Mouse (Mus musculus) right cerebral cortex, postnatal 10 days (tissue): ENCODE results near the gene Cnpy2.
"Not testable (repeated sequence)": the region's sequence is repeated elsewhere in the genome, so short reads cannot be mapped to it uniquely, and the experiment has no call there.

Experiments
- DNase-seq, 2 experiments: peaks; one replicate each; pipeline ENCODE4 v3.0.0; 2021; ENCODE audit warnings: low spot score in 2 of 2

The Cnpy2 gene

DNA sequence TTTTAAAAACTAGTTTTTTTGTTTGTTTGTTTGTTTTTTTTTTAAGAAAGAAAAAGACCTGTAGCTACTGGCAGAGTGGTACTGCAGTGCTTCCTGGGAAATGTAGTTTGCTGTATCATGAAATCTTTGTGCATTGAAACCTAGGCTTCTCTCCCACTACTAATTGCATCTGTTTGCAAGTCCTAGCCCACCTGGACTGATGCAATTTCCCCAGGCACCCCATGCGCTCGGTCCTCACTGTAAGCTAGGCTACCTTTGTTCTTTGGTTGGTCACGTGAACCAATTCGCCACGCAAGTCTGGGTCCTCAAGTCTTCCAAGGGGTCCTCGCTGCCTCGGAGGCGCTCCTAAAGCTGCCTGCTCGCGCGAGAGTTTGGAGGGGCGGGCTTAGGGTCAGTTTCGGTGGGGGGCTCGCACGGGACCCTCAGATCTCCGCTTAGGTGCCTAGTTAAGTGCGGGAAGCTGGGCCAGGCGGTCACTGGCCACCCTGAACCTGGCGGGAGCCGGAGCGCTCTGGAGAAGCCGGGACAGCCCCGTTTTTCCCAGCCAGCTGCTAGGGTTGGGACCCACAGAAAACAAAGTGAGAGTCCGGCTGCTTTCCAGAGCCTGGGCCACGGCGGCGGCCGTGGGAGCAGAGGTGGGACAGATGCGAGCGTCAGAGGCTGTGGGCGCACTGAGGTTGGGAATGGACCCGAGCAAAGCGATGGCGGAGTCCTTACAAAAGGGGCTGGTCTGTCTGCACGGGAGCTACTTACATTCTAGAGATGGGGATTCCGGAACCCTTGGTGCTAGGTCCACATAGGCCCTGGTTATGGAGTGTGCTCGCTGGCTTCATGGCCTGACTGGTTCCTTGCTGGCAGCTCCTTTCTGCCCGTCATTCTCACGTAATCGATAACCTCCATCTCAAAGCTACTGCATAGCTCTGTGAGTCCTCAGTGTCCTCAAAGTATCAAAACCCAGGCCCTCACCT lies at the start of gene Cnpy2:
Cnpy2 (plus strand) TSS at position 319 of the 968 bp plus-strand sequence.
- DNase-seq: peak; percentile 93 to 94

DNA sequence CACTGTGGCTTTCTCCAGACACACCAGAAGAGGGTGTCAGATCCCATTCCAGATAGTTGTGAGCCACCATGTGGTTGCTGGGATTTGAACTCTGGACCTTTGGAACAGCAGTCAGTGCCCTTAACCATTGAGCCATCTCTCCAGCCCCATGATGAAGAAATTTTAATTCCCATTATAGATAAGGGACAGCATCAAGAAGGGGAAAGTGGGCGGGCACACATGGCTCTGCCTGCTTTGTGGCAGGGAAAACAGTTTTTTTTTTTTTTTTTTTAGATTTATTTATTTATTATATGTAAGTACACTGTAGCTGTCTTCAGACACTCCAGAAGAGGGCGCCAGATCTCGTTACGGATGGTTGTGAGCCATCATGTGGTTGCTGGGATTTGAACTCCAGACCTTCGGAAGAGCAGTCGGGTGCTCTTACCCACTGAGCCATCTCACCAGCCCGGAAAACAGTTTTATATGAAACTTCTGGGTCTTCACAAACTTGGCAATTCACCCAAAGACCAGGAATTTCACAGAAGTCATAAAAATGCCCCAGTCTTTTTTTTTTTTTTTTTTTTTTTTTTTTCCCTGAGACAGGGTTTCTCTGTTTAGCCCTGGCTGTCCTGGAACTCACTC lies 49.3 kb upstream of the Cnpy2 start:
- not testable (repeated sequence) for DNase-seq

DNA sequence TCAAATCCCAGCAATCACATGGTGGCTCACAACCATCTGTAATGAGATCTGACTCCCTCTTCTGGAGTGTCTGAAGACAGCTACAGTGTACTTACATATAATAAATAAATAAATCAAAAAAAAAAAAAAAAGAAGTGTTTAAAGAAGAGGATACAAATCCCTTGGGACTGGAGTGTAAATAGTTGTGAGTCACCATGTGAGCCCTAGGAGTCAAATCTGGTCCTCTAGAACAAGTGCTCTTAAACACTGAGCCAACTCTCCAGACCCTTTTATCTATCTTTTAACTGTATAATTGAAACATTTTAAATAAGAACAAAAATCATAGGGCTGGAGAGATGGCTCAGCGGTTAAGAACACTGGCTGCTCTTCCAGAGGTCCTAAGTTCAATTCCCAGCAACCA lies 46.9 kb upstream of the Cnpy2 start:
- DNase-seq: not testable (repeated sequence)

DNA sequence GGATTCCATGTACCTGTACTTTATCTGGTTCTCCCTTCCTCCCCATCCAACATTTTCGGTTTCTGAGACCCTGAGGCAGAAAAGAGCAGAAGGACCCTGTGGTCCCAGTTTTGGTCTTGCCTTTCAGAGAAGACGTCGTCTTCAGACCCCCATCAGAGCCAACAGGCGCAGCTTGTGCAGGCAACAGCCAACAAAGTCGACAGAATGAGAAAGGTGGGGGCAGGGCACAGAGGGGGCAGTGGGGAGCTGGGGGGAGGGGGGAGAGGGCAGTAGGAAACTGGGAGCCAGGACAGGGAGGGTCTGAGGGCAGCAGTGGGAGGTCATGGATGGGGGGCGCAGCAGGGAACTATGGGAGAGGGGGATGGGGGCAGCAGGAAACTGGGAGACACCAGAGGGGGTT lies 44.1 kb upstream of the Cnpy2 start:
- no peak for DNase-seq

DNA sequence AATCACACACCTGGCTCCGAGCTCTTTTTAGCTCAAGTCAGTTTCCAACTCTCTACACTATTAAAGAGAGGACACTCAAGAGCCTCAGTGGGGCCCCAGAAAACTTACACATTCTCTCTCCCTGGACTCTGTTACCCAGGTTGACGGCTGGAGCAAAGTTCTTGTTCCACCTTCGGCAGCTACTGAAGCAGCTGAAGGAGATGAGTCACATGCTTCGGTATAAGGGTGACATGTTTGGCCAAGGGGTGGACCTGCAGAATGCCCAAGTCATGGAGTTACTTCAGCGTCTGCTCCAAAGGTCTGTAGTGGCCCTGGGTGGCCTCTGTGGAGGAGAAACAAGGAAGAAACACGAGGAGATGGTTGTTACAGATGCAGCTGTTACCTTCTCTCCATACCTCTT lies 41.3 kb upstream of the Cnpy2 start:
- no peak for DNase-seq

DNA sequence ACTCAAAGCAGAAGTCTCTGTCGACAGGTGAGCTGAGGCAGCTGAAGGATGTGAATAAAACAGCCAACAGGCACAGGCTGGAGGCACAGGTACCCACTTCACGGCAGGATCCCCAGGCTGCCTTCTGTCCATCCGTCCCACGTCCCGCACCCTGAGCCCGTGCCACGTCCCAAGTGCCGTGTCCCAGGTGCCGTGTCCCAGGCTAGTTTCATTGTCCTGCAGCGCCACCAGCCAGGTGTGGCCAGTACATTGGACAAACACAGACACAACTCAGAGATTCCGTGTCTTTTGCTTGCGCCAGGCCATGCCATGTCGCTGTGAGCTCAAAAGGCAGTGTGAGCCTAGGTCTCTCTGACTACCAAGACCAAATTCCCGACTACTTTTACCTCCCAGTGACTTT lies 40.6 kb upstream of the Cnpy2 start:
- no peak for DNase-seq

DNA sequence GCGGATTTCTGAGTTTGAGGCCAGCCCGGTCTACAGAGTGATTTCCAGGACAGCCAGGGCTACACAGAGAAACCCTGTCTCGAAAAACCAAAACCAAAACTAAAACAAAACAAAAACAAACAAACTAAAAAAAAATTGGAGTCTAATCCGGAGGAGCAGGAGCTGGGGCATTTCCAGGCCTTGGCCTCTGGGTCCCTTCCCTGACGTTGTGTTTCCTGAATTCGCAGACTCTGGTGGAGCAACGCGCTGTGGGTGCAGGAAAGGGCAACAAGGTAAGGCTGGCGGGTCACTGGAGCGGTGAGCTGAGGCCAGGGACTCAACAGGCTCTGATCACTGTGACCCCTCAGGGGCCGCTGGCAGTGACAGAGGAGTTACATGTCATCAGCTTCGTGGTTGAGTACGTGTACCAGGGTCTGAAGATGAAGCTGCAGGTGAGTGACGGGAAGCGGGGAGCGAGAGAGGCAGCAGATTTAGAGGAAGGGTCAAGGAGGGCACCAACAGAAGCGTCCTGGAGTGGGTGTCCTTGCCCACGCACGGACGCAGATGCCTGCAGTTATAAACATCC lies 39.3 kb upstream of the Cnpy2 start:
- no peak for DNase-seq

DNA sequence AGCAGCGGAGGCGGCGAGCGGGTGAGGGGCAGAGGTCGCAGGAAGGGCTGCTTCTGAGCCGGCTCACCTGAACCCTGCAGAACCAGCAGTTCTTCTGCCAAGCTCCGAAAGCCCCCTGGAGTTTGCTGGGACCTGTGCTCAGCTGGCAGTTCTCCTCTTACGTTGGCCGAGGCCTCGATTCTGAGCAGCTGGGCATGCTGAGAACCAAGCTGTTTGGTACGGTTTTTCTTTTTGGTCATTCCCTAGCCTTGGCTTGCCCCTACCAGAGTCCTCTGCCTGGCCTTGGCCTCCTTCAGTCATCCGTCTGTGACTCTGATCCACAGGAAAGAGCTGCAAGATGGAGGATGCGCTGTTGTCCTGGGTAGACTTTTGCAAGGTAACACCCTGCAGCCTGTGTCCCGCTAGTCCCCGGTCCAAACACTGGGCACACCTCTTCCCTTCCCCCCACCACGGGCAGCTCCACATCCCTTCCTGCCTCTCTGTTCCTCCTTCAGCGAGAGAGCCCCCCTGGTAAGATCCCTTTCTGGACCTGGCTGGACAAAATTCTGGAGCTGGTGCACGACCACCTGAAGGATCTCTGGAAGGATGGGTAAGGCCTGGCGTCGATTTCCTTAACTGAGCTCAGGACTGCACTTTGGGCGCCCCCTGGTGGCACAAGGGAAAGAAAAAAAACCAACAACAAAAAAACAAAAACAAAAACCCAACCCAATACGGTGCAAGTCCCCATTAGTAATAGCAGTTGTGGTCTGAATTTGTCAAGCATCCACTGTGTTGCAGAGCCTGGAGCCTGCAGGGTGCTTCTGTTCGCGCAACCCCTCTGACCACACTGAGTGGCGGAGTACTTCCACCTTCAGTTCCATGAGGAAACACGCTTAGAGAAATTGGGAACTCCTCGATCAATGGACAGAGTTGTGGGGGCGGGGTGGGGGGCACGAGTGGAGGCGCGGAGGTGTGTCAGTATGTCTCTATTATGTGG lies 38.4 kb upstream of the Cnpy2 start:
- peak; percentile 59 to 75 for DNase-seq

DNA sequence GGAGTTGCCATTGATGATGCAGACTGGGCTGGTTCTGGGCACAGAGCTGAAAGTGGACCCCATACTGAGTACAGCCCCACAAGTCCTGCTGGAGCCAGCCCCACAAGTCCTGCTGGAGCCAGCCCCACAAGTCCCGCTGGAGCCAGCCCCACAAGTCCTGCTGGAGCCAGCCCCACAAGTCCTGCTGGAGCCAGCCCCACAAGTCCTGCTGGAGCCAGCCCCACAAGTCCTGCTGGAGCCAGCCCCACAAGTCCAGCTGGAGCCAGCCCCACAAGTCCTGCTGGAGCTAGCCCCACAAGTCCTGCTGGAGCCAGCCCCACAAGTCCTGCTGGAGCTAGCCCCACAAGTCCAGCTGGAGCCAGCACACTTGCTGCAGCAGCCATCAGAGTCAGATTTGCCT lies 31.7 kb upstream of the Cnpy2 start:
- DNase-seq: not testable (repeated sequence)

DNA sequence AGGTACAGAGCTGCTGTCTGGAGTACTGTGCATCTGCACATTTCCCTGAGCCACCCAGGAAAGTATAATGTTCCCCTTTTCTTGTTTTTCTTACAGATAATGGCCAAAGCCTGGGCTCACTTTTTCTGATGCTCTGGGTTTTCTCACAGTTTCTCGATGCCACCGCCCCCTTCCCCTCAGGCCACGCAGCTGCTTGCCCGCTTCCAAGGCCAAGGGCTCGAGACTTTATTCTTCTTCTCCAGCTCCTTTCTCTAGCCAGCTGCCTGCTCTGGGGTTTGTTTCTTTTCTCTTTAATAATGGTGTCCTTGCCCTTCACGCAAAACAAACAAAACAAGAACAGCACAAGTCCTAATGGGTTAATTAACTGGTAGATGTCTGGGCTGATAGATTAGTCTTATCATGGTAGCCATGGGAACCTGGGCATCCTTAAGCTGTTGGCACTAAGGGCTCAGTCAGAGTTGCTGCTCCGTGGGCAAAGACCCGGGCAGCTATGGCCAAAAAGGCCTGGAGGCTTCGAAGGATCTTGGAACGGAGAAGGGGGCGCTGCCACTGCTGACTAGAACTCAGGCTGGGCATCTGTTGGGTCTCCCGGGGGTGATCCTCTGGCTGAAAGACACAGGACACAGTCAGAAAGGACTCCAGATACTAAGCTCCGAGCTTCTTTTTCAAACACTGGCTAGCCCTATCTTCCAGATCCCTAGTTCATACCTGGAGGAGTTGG lies 25.7 kb upstream of the Cnpy2 start:
- DNase-seq: no peak

DNA sequence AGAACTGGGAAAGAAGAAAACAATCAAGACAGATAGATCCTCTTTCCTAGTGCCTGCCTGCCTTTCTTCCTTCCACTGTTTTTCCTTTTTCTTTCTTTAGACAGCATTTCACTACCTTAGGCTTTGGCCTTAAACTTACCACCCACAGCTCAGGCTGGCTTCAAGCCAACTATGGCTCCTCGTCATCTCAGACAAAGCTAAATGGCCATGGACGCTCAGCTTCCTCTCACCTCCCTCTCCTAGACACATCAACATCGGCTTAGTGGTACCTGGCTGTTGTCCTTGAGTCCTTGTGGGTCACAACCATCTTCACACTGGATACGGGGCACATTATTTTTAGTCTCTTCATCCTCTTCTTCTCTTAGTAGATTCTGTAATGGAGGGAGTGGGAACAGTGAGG lies 25.0 kb upstream of the Cnpy2 start:
- no peak for DNase-seq

DNA sequence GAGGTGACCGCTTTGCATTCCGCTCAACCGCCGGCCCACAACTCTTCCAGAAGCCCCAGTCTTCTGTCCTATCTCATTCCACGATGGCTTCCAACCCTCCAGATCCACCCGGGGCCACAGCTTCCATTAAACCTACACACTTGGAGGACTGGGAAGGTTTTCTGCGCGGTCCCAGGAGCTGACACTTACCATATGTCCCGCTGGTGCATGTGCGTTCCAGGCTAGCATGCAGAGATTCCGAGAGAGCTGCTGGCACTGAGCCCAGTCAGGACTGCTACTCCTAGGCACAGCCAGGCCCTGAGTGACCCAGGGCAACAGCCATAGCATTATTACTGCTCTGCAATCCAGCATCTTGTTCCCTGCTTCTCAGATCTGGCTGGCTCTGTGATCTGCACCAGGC lies 24.6 kb upstream of the Cnpy2 start:
- no peak for DNase-seq

DNA sequence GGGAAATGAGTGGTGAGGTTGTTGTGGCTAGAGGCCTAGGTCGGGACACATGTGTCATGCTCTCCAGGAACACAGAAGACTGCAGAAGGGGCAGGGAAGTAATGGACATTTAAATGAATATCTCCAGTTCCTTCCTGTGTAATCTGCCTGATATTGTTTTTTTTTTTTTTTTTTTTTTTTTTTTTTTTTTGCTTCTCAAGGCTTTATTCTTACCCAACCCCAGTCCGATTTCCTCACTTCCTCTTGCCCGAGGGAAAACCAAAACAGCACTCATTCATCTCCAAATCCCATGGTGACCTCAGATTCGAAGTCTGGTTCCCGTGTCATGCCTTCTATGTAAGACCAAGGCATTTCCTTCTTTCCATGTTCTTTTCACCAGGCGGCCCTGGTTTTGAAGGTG lies 24.0 kb upstream of the Cnpy2 start:
- no peak for DNase-seq

DNA sequence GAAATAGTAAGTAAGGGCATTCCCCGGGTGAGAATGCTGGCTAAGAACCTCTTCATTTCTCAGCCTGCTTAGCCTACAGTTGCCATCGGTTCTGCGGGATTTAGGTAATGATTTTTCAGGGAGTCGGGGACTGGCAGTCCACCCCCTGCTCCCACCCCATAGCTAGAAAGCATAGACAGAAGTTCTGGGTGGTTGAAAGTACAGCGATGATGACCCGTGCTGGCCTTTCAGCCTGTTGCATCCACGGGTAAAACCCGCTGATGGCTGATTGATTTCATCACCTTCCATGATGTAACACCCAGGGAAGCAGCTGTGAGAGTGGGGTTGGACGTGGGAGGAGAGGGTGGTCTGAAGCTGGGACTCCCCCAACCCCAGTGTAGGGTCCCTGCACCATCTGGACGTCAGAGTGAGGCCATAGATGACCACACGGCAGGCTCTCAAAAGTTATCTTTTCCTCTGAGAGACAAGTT lies 23.5 kb upstream of the Cnpy2 start, which contains the start of gene Il23a:
Il23a (minus strand) TSS at position 51 of the 470 bp plus-strand sequence.
- no peak for DNase-seq

DNA sequence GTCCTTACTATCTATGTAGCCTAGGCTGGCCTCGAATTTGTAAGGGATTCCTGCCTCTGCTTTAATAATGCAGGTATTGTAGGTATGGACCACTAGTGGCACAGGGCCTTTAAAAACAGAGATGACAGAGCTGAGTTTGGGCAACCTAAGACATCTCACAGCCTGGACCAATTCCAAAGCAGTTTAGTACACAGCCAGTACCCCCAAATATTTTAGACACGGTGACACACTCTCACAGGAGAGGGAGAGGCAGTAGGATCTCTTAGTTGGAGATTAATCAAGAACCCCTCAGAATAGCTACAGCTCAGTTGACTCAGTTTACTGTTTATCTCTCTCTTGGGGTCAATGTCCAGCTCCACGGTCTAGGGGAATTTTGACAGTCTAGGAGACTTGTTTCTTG lies 19.9 kb upstream of the Cnpy2 start:
- no peak for DNase-seq

DNA sequence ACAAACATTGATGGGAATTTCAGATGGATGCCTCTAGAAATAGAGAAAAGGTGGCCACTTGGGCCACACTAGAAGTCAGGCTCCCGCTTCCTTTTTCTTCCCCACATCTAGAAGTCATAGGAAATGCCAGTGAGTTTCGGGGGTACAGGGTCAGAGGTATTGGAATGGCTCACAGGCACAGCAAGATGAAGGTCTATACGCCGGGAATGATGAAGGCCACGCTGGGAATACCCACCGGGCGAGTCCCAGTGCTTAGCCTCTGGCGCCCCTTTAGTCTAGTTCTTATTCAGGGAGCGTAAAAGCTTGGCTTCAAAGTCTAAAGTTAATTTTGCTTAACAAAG lies 19.5 kb upstream of the Cnpy2 start:
- DNase-seq: no peak

DNA sequence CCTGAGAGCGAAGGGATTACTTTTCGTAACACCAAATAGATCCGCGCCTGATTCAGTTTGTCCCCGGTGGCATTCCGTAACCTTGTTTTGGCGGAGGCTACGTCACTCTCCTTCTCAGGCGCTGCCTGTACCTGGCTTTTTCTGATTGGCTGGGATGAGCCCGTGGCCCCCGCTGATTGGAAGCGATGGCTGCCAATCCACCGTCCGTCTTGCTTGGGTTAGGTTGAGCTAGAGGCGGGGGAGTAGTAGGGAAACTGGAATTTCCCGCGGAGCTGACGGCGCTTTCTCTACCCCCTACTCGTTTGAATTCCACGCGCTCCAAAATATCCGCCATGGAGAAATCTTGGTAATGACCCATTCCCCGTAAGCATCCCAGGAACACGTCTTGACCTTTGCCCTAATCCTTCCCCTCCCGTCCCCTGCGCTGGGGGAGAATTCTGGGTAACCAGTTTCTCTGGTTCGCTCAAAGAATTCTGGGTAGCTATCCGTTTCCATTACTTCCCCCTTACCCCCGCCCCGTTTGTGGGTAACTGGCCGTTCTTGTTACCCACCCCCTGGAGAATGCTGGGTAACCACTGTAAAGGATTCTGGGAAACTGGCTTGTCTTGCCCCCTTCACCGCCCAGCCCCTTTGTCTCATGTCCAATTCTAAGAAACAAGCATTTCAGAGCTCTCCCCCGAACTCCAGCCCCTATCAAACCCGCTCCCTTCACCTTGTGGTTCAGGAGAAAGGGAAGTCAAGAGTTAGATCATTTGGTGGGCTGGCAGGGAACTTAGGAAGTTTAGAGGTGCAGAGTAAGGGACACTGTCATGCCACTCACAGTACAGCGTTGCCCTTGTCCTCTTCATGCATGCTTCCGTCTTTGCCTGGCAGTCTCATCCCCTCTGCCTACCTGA lies 18.9 kb upstream of the Cnpy2 start, which contains the start of gene Pan2:
Pan2 (plus strand) TSS at position 210 of the 896 bp plus-strand sequence.
- peak; percentile 100 for DNase-seq

DNA sequence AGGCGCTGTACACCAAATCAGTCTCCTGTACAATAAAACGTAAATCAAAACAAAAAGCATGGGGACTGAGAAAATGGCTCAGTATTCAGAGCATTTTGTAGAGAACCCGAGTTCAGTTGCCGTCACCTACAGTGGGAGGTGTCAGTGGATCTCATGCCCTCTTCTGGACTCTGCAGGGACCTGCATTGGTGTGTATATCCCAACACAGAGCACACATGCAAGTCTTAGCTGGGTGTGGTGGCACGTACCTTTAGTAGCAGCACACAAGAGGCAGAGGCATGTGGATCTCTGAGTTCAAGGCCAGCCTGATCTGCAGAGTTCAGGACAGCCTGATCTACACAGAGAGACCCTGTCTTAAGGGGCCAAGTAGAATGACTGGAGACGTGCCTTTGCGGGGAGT lies 12.6 kb upstream of the Cnpy2 start:
- DNase-seq: no peak

DNA sequence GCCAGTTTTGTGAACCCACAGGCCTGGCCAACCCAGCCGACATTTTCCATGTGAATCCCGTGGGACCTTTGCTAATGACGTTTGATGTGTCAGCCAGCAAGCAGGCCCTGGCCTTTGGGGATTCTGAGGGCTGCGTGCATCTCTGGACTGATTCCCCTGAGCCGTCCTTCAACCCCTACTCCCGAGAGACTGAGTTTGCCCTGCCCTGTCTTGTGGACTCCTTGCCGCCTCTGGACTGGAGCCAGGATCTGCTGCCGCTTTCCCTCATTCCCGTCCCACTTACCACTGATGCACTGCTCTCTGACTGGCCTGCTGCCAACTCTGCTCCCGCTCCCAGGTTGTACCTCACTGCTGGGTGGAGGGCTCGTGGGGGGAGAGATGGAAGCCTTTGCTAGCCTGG lies 12.1 kb upstream of the Cnpy2 start:
- DNase-seq: peak; percentile 56 to 64

DNA sequence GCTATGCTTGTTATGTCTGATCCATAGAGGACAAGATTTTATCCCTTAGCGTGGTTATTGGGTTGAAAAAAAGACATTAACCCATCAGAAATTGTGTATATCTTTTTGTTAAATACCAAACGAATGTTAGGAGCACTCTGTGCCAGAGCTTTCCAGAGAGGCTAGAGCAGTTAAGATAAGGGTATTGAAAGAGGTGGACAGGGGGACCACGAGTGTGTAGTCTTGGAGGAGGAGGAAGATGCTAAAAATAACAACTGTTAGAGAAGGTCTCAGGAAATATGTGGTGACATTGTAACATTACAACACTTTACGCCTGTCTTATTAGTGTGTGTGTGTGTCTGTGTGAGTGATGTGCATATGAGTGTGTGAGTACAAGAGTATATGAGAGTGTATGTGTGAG lies 11.4 kb upstream of the Cnpy2 start:
- DNase-seq: no peak
